Mouse (Mus musculus): ENCODE data around the gene Ifnar1. TPM values are rescaled to one million over a fixed set of nuclear protein-coding genes. Genes with fewer than 3 reads are reported as not detected.

Gene Ifnar1
- polyA plus RNA-seq, 1 experiment from 2014 or later: 55.9 TPM

GRCm38 (mm10) chr16:91548996-91549395 is 64.0 kb downstream of the Ifnar1 start:
- H3K4me1 ChIP-seq (replicated peaks; ENCODE audit: control insufficient read depth, insufficient read depth, low read length): peaks cover 28% of the 10 kb centered on the region
- peak overlapping the region; percentile 0; the same call in 1 of the 2 replicates for H3K9ac ChIP-seq (replicated peaks; ENCODE audit: low read depth, low read length)
- peak overlapping the region; percentile 35 for H3K4me2 ChIP-seq (ENCODE audit: low read length)
- no peaks in the 10 kb centered on the region for H3K9me3 ChIP-seq (ENCODE audit: control insufficient read depth, low read length)
- H3K27ac ChIP-seq (ENCODE audit: low read length): no peak overlapping the region
- no peaks in the 10 kb centered on the region for H3K36me3 ChIP-seq (ENCODE audit: control insufficient read depth, insufficient read depth)
- ATAC-seq: no peak
- 64% methylated on average over 2 of the region's 2 CpGs for WGBS
- no peaks in the 10 kb centered on the region for H3K27me3 ChIP-seq (replicated peaks; ENCODE audit: control insufficient read depth, insufficient read depth, low read length)
- peak overlapping the region; percentile 28 for H3K4me3 ChIP-seq (replicated peaks; ENCODE audit: low read length)

- Histone ChIP-seq H3K36me3 (ENCODE audit: control insufficient read depth, insufficient read depth) (no peaks in the 10 kb centered on the region), H3K27ac (ENCODE audit: low read length) (no peak overlapping the region), H3K9ac (replicated peaks; ENCODE audit: low read depth, low read length) (peak overlapping the region; percentile 33; the same call in 1 of the 2 replicates), H3K4me2 (ENCODE audit: low read length) (peak overlapping the region; percentile 35), H3K27me3 (replicated peaks; ENCODE audit: control insufficient read depth, insufficient read depth, low read length) (no peaks in the 10 kb centered on the region), H3K4me3 (replicated peaks; ENCODE audit: low read length) (0 out of 2 replicates have a peak overlapping the region, but pooled peaks have one; percentile 7), H3K9me3 (ENCODE audit: control insufficient read depth, low read length) (no peaks in the 10 kb centered on the region), H3K4me1 (replicated peaks; ENCODE audit: control insufficient read depth, insufficient read depth, low read length) (peaks cover 28% of the 10 kb centered on the region)
- ATAC-seq: no peak
- 46% methylated on average over 5 of the region's 5 CpGs for WGBS
Observed at GRCm38 (mm10) chr16:91549616-91550015, 64.6 kb downstream of the Ifnar1 start.

GRCm38 (mm10) chr16:91551081-91551524 is 66.1 kb downstream of the Ifnar1 start:
- Histone ChIP-seq H3K36me3 (ENCODE audit: control insufficient read depth, insufficient read depth) (0 out of 2 replicates have a peak, but pooled peaks cover 2% of the 10 kb centered on the region), H3K9me3 (ENCODE audit: control insufficient read depth, low read length) (no peaks in the 10 kb centered on the region), H3K27ac (ENCODE audit: low read length) (no peak overlapping the region), H3K9ac (replicated peaks; ENCODE audit: low read depth, low read length) (no peak overlapping the region), H3K4me2 (ENCODE audit: low read length) (no peak overlapping the region), H3K27me3 (replicated peaks; ENCODE audit: control insufficient read depth, insufficient read depth, low read length) (no peaks in the 10 kb centered on the region), H3K4me3 (replicated peaks; ENCODE audit: low read length) (no peak overlapping the region), H3K4me1 (replicated peaks; ENCODE audit: control insufficient read depth, insufficient read depth, low read length) (peaks cover 28% of the 10 kb centered on the region)
- WGBS: 73% methylated on average over 10 of the region's 10 CpGs
- ATAC-seq: no peak

GRCm38 (mm10) chr16:91552072-91552471 is 67.0 kb downstream of the Ifnar1 start:
- no peak for ATAC-seq
- Histone ChIP-seq H3K27ac (ENCODE audit: low read length) (no peak overlapping the region), H3K4me3 (replicated peaks; ENCODE audit: low read length) (no peak overlapping the region), H3K36me3 (ENCODE audit: control insufficient read depth, insufficient read depth) (0 out of 2 replicates have a peak, but pooled peaks cover 2% of the 10 kb centered on the region), H3K4me1 (replicated peaks; ENCODE audit: control insufficient read depth, insufficient read depth, low read length) (peaks cover 25% of the 10 kb centered on the region), H3K4me2 (ENCODE audit: low read length) (no peak overlapping the region), H3K27me3 (replicated peaks; ENCODE audit: control insufficient read depth, insufficient read depth, low read length) (no peaks in the 10 kb centered on the region), H3K9me3 (ENCODE audit: control insufficient read depth, low read length) (no peaks in the 10 kb centered on the region), H3K9ac (replicated peaks; ENCODE audit: low read depth, low read length) (no peak overlapping the region)
- 64% methylated on average over 9 of the region's 9 CpGs for WGBS

GRCm38 (mm10) chr16:91553625-91554024 is 68.6 kb downstream of the Ifnar1 start:
- 54% methylated on average over 12 of the region's 12 CpGs for WGBS
- H3K27ac ChIP-seq (ENCODE audit: low read length): no peak overlapping the region
- no peaks in the 10 kb centered on the region for H3K27me3 ChIP-seq (replicated peaks; ENCODE audit: control insufficient read depth, insufficient read depth, low read length)
- 0 out of 2 replicates have a peak, but pooled peaks cover 4% of the 10 kb centered on the region for H3K36me3 ChIP-seq (ENCODE audit: control insufficient read depth, insufficient read depth)
- H3K9ac ChIP-seq (replicated peaks; ENCODE audit: low read depth, low read length): no peak overlapping the region
- H3K9me3 ChIP-seq (ENCODE audit: control insufficient read depth, low read length): no peaks in the 10 kb centered on the region
- H3K4me1 ChIP-seq (replicated peaks; ENCODE audit: control insufficient read depth, insufficient read depth, low read length): peaks cover 16% of the 10 kb centered on the region
- no peak overlapping the region for H3K4me2 ChIP-seq (ENCODE audit: low read length)
- no peak overlapping the region for H3K4me3 ChIP-seq (replicated peaks; ENCODE audit: low read length)
- ATAC-seq: no peak

- Histone ChIP-seq H3K4me1 (replicated peaks; ENCODE audit: control insufficient read depth, insufficient read depth, low read length) (peaks cover 9% of the 10 kb centered on the region), H3K9ac (replicated peaks; ENCODE audit: low read depth, low read length) (no peak overlapping the region), H3K9me3 (ENCODE audit: control insufficient read depth, low read length) (no peaks in the 10 kb centered on the region), H3K4me3 (replicated peaks; ENCODE audit: low read length) (no peak overlapping the region), H3K4me2 (ENCODE audit: low read length) (no peak overlapping the region), H3K36me3 (ENCODE audit: control insufficient read depth, insufficient read depth) (0 out of 2 replicates have a peak, but pooled peaks cover 7% of the 10 kb centered on the region), H3K27me3 (replicated peaks; ENCODE audit: control insufficient read depth, insufficient read depth, low read length) (no peaks in the 10 kb centered on the region), H3K27ac (ENCODE audit: low read length) (no peak overlapping the region)
- ATAC-seq: no peak
- 87% methylated on average over 8 of the region's 8 CpGs for WGBS
Observed at GRCm38 (mm10) chr16:91555017-91555605, 70.1 kb downstream of the Ifnar1 start.

GRCm38 (mm10) chr16:91556659-91557058 is 71.6 kb downstream of the Ifnar1 start:
- H3K4me1 ChIP-seq (replicated peaks; ENCODE audit: control insufficient read depth, insufficient read depth, low read length): peaks cover 8% of the 10 kb centered on the region
- WGBS: 83% methylated on average over 15 of the region's 15 CpGs
- H3K4me2 ChIP-seq (ENCODE audit: low read length): no peak overlapping the region
- H3K36me3 ChIP-seq (ENCODE audit: control insufficient read depth, insufficient read depth): 0 out of 2 replicates have a peak, but pooled peaks cover 7% of the 10 kb centered on the region
- ATAC-seq: no peak
- H3K4me3 ChIP-seq (replicated peaks; ENCODE audit: low read length): no peak overlapping the region
- H3K27ac ChIP-seq (ENCODE audit: low read length): no peak overlapping the region
- H3K9me3 ChIP-seq (ENCODE audit: control insufficient read depth, low read length): no peaks in the 10 kb centered on the region
- H3K27me3 ChIP-seq (replicated peaks; ENCODE audit: control insufficient read depth, insufficient read depth, low read length): no peaks in the 10 kb centered on the region
- no peak overlapping the region for H3K9ac ChIP-seq (replicated peaks; ENCODE audit: low read depth, low read length)

Small RNA genes lying within 50 kb of the gene (microRNA-seq; reads per million reads assigned to microRNA genes)
- gene Mir6367: not detected

Other genes with a start within 250 kb of the Ifnar1 start
- gene Olig1, start 215.5 kb upstream of the Ifnar1 start, polyA plus RNA-seq (2015; fragmentation: Nextera tagmentation; extraction: Ambion mirVana): 32.3 and 39.7 TPM in 2 replicates
- gene Ifnar2, start 112.5 kb upstream of the Ifnar1 start, polyA plus RNA-seq (2015; fragmentation: Nextera tagmentation; extraction: Ambion mirVana): 44.2 and 50.3 TPM in 2 replicates
- gene Gm21970, start 93.5 kb upstream of the Ifnar1 start, polyA plus RNA-seq (2015; fragmentation: Nextera tagmentation; extraction: Ambion mirVana): not detected in 2 replicates
- gene Il10rb, start 79.1 kb upstream of the Ifnar1 start, polyA plus RNA-seq (2015; fragmentation: Nextera tagmentation; extraction: Ambion mirVana): 8.9 and 10.7 TPM in 2 replicates
- gene Ifngr2, start 61.8 kb downstream of the Ifnar1 start, polyA plus RNA-seq (2015; fragmentation: Nextera tagmentation; extraction: Ambion mirVana): 118 and 124 TPM in 2 replicates
- 93.8 and 101 TPM in 2 replicates for gene Tmem50b, start 112.6 kb downstream of the Ifnar1 start, polyA plus RNA-seq (2015; fragmentation: Nextera tagmentation; extraction: Ambion mirVana)
- 6.9 and 8.5 TPM in 2 replicates for gene Dnajc28, start 133.8 kb downstream of the Ifnar1 start, polyA plus RNA-seq (2015; fragmentation: Nextera tagmentation; extraction: Ambion mirVana)
- 71.7 and 81.4 TPM in 2 replicates for gene Gart, start 161.7 kb downstream of the Ifnar1 start, polyA plus RNA-seq (2015; fragmentation: Nextera tagmentation; extraction: Ambion mirVana)
- gene Son, start 162.3 kb downstream of the Ifnar1 start, polyA plus RNA-seq (2015; fragmentation: Nextera tagmentation; extraction: Ambion mirVana): 129 and 134 TPM in 2 replicates
- gene Donson, start 203.5 kb downstream of the Ifnar1 start, polyA plus RNA-seq (2015; fragmentation: Nextera tagmentation; extraction: Ambion mirVana): 19.8 and 23.8 TPM in 2 replicates
- gene Cryzl1, start 243.7 kb downstream of the Ifnar1 start, polyA plus RNA-seq (2015; fragmentation: Nextera tagmentation; extraction: Ambion mirVana): 106 and 111 TPM in 2 replicates
- gene Itsn1, start 244.0 kb downstream of the Ifnar1 start, polyA plus RNA-seq (2015; fragmentation: Nextera tagmentation; extraction: Ambion mirVana): 86.3 and 94.3 TPM in 2 replicates